Comparison of ENCODE assay signal across 10 mouse cellular contexts in genomic region chr2:71965476-71965875, GRCm38 (mm10). TPM values are rescaled to one million over a fixed set of nuclear protein-coding genes. Genes with fewer than 3 reads are reported as not detected.
DNase-seq lines count a peak whose midpoint lies in the region; ATAC-seq and TF ChIP-seq lines count a peak whose summit lies in the region.
"Had no signal": no experiment of that assay in that cellular context is flagged by ENCODE, and none has a peak within 500 bp of the region (broad histone marks: within the 10 kb centered on the region; RNA-seq: fewer than 3 reads in every experiment).

No protein-coding gene starts in this region.

- no peak overlapping the region for H3K27ac ChIP-seq in intestine, postnatal 0 days (ENCODE audit: low read depth, low read length)
- no peak overlapping the region for H3K27ac ChIP-seq in intestine, embryonic 15.5 days
- no peak overlapping the region for H3K27ac ChIP-seq in kidney, embryonic 16.5 days (ENCODE audit: low read length)
- H3K27ac ChIP-seq: embryonic facial prominence, embryonic 15.5 days; limb, embryonic 15.5 days had no signal

- H3K27me3 ChIP-seq in intestine, postnatal 0 days (replicated peaks; ENCODE audit: control insufficient read depth, insufficient read depth, low read length) = no peaks in the 10 kb centered on the region
- no peaks in the 10 kb centered on the region for H3K27me3 ChIP-seq in intestine, embryonic 15.5 days (replicated peaks)
- H3K27me3 ChIP-seq in kidney, embryonic 16.5 days (ENCODE audit: insufficient read depth, low read length) = no peaks in the 10 kb centered on the region
- H3K27me3 ChIP-seq: embryonic facial prominence, embryonic 15.5 days; limb, embryonic 15.5 days had no signal

- WGBS in intestine, postnatal 0 days = 75% methylated on average over 4 of the region's 4 CpGs
- 85% methylated on average over 4 of the region's 4 CpGs for WGBS in intestine, embryonic 15.5 days
- 92% methylated on average over 4 of the region's 4 CpGs for WGBS in kidney, embryonic 16.5 days

- H3K36me3 ChIP-seq in intestine, postnatal 0 days (ENCODE audit: control insufficient read depth, insufficient read depth) = no peaks in the 10 kb centered on the region
- H3K36me3 ChIP-seq in intestine, embryonic 15.5 days = no peaks in the 10 kb centered on the region
- H3K36me3 ChIP-seq in kidney, embryonic 16.5 days (ENCODE audit: insufficient read depth, low read length) = no peaks in the 10 kb centered on the region
- H3K36me3 ChIP-seq: embryonic facial prominence, embryonic 15.5 days; limb, embryonic 15.5 days had no signal

- no peak overlapping the region for H3K9ac ChIP-seq in intestine, postnatal 0 days (ENCODE audit: low read depth, low read length)
- H3K9ac ChIP-seq in intestine, embryonic 15.5 days = no peak overlapping the region
- no peak overlapping the region for H3K9ac ChIP-seq in kidney, embryonic 16.5 days (replicated peaks; ENCODE audit: low read length)
- H3K9ac ChIP-seq: embryonic facial prominence, embryonic 15.5 days; limb, embryonic 15.5 days had no signal

- no peaks in the 10 kb centered on the region for H3K4me1 ChIP-seq in intestine, postnatal 0 days (replicated peaks; ENCODE audit: control insufficient read depth, insufficient read depth, low read length)
- no peaks in the 10 kb centered on the region for H3K4me1 ChIP-seq in intestine, embryonic 15.5 days (replicated peaks)
- H3K4me1 ChIP-seq in kidney, embryonic 16.5 days (ENCODE audit: insufficient read depth, low read length) = no peaks in the 10 kb centered on the region
- H3K4me1 ChIP-seq: embryonic facial prominence, embryonic 15.5 days; limb, embryonic 15.5 days had no signal

- TF ChIP-seq CTCF in intestine, postnatal 0 days (IDR thresholded peaks at IDR 0.05; ENCODE audit: low read depth) = peak; percentile 82

- H3K4me2 ChIP-seq in intestine, postnatal 0 days (replicated peaks; ENCODE audit: low read depth) = no peak overlapping the region
- H3K4me2 ChIP-seq in intestine, embryonic 15.5 days (replicated peaks) = no peak overlapping the region
- H3K4me2 ChIP-seq in kidney, embryonic 16.5 days (replicated peaks; ENCODE audit: low read depth, low read length) = no peak overlapping the region
- H3K4me2 ChIP-seq: embryonic facial prominence, embryonic 15.5 days; limb, embryonic 15.5 days had no signal

- H3K9me3 ChIP-seq in intestine, postnatal 0 days (ENCODE audit: control insufficient read depth) = no peaks in the 10 kb centered on the region
- no peaks in the 10 kb centered on the region for H3K9me3 ChIP-seq in intestine, embryonic 15.5 days
- H3K9me3 ChIP-seq in kidney, embryonic 16.5 days (ENCODE audit: low read length) = no peaks in the 10 kb centered on the region
- H3K9me3 ChIP-seq: embryonic facial prominence, embryonic 15.5 days; limb, embryonic 15.5 days had no signal

- ATAC-seq in intestine, postnatal 0 days = no peak
- no peak for ATAC-seq in intestine, embryonic 15.5 days
- ATAC-seq in kidney, embryonic 16.5 days (ENCODE audit: low FRiP score, low TSS enrichment) = peak; percentile 9; the same call in 1 of the 2 replicates

- peak; percentile 81 for DNase-seq in ES-CJ7 (ENCODE audit: low read depth, low spot score)
- DNase-seq in brain, adult 2 months (ENCODE audit: low read depth, low spot score) = peak; percentile 75
- DNase-seq in spleen, adult 12 weeks (ENCODE audit: low spot score) = peak; percentile 14
- no peak for DNase-seq in left cerebral cortex, adult 9 months (ENCODE audit: low spot score in 2 of 2)
- no peak for DNase-seq in layer of hippocampus, postnatal 36 days

- no peak overlapping the region for H3K4me3 ChIP-seq in intestine, postnatal 0 days (ENCODE audit: low read depth, low read length)
- no peak overlapping the region for H3K4me3 ChIP-seq in intestine, embryonic 15.5 days (replicated peaks)
- H3K4me3 ChIP-seq in kidney, embryonic 16.5 days (ENCODE audit: low read length) = no peak overlapping the region
- H3K4me3 ChIP-seq: embryonic facial prominence, embryonic 15.5 days; limb, embryonic 15.5 days had no signal

RNA-seq across cellular contexts. Expression of gene Rapgef4, which starts 15.6 kb away (rescaled TPM):
- polyA plus RNA-seq in intestine, postnatal 0 days (2015; fragmentation: Nextera tagmentation; extraction: Ambion mirVana) = 2.7 and 3.4 TPM in 2 replicates
- 2.1 and 3.0 TPM in 2 replicates for polyA plus RNA-seq in intestine, embryonic 15.5 days (2015; fragmentation: Nextera tagmentation; extraction: Ambion mirVana)
- polyA plus RNA-seq in kidney, embryonic 16.5 days (2015; fragmentation: Nextera tagmentation; extraction: Ambion mirVana) = 6.9 and 9.2 TPM in 2 replicates
- 100 to 1,000 TPM; 339 to 358 TPM for total RNA-seq in layer of hippocampus, postnatal 36 days (2021)

Comparison
In these comparisons a context has a peak if more than half of its experiments do, and no peak if none do; other contexts are left out.
1. DNase-seq: peak in ES-CJ7 (single experiment), brain, adult 2 months (single experiment) and spleen, adult 12 weeks (single experiment); none in left cerebral cortex, adult 9 months (0 of 2) and layer of hippocampus, postnatal 36 days (0 of 2).